Mouse (Mus musculus) liver, adult 2 months (tissue): ENCODE measurements around the gene Cd300lf. TPM values are rescaled to one million over a fixed set of nuclear protein-coding genes. Genes with fewer than 3 reads are reported as not detected.

Experiments
- DNase-seq: peaks from one replicate; pipeline ENCODE4 v3.0.0-alpha.2; 2011; ENCODE audit warnings: low read depth, low spot score; ENCODE audit errors: extremely low read depth
- H3K27ac ChIP-seq: fragments of 200-500 bp; replicated peaks from 2 replicates; pipeline ENCODE4 v1.5.1; 2012; ENCODE audit warnings: low read depth, mild to moderate bottlenecking, control low read depth, inconsistent platforms, low read length; ENCODE audit not compliant: insufficient read depth
- H3K27me3 ChIP-seq: fragments of 200-500 bp; 2 replicates; pipeline ENCODE4 v1.6.1; 2012; ENCODE audit warnings: mild to moderate bottlenecking, moderate library complexity, low read length, inconsistent platforms; ENCODE audit not compliant: control insufficient read depth, insufficient read depth
- H3K36me3 ChIP-seq: fragments of 200-500 bp; 2 replicates; pipeline ENCODE4 v1.6.1; 2012; ENCODE audit warnings: low read length, inconsistent platforms; ENCODE audit not compliant: control insufficient read depth, insufficient read depth
- H3K4me1 ChIP-seq: fragments of 200-500 bp; 2 replicates; pipeline ENCODE4 v1.6.1; 2011; ENCODE audit warnings: low read length; ENCODE audit not compliant: control insufficient read depth, insufficient read depth
- H3K4me3 ChIP-seq: fragments of 200-500 bp; 2 replicates; pipeline ENCODE4 v1.5.1; 2011; ENCODE audit warnings: low read depth, mild to moderate bottlenecking, control low read depth, low read length, moderate library complexity; ENCODE audit not compliant: insufficient read depth
- H3K79me2 ChIP-seq: fragments of 200-500 bp; 2 replicates; pipeline ENCODE4 v1.6.1; 2012; ENCODE audit warnings: inconsistent platforms, mild to moderate bottlenecking, low read length, moderate library complexity; ENCODE audit not compliant: control insufficient read depth, insufficient read depth
- H3K9ac ChIP-seq: fragments of 200-500 bp; 2 replicates; pipeline ENCODE4 v1.6.1; 2012; ENCODE audit warnings: low read depth, mild to moderate bottlenecking, control low read depth, inconsistent platforms, low read length
- CTCF ChIP-seq: fragments of 200-500 bp; IDR thresholded peaks from 2 replicates; pipeline ENCODE4 v1.5.1; 2011; ENCODE audit warnings: low read depth, low read length, control low read depth
- POLR2A ChIP-seq: fragments of 200-500 bp; IDR thresholded peaks from 2 replicates; pipeline ENCODE4 v1.6.1; 2011; ENCODE audit warnings: low read length, control low read depth; ENCODE audit not compliant: insufficient read depth; ENCODE audit errors: extremely low read depth
- WGBS: fragments of 180-500 bp; shearing (Covaris S2); methylation state at CpG from one replicate; pipeline ENCODE4 v1.1.7; 2018; 5-methylcytosine and 5-hydroxymethylcytosine counted together
- polyA plus RNA-seq: library from polyadenylated mRNA; depleted of rRNA; stranded (reverse); fragments of >200 nt; gene quantifications from 2 replicates; pipeline ENCODE4 v1.2.3, GENCODE M21; 2012
- total RNA-seq: library from RNA; depleted of rRNA; stranded (reverse); fragments of >200 nt; gene quantifications from 2 replicates; pipeline ENCODE4 v1.2.3, GENCODE M21; 2014

Cd300lf gene
- total and polyA plus RNA-seq, 2 experiments = 1.1 to 1.2 TPM

DNA sequence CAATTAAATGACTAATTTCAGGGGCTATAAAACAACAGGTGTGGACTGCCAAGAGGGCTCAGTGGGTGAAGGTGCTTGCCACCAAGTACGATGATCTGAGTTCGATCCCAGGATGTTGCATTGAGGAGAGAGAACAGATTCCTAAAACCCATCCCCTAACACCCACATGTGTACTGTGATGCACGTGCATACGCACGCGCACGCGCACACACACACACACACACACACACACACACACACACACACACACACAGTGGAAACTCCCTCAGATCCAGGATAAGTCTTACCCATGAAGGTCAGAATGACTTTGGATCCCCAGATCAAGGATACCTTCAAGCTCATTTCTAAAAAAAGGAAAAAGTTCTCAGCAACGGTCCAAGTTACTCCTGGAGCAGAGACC is 31.7 kb downstream of the Cd300lf start:
- Histone ChIP-seq H3K4me3 (no peak overlapping the region), H3K9ac (no peak overlapping the region), H3K36me3 (no peaks in the 10 kb centered on the region), H3K4me1 (no peaks in the 10 kb centered on the region), H3K79me2 (no peaks in the 10 kb centered on the region), H3K27ac (no peak overlapping the region), H3K27me3 (peaks cover 4% of the 10 kb centered on the region)
- no peak for DNase-seq
- no peak for TF ChIP-seq CTCF
- no peak for TF ChIP-seq POLR2A
- 95% methylated on average over 9 of the region's 9 CpGs for WGBS

DNA sequence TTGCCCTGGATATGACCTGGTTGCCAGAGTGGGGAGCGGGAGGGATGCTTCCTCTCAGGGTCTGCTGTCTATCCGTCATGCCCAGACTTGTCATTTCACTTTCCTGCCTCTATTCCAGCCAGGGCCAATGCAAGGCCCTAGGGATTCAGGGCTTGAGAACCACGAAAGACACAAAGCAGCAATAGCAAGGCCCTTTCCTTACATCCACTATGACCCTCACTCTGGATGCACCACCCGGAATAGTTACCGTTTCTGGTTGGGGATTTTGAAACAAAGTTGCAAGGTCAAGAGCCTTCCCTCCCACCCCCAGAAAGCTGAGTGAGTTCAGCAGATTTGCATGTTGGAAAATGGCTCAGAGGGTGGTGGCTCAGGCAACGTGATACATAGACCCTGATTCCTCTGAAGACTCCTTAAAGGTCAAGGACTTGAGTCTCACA is 32.2 kb downstream of the Cd300lf start:
- WGBS = 61% methylated on average over 6 of the region's 6 CpGs
- no peak overlapping the region for H3K9ac ChIP-seq
- TF ChIP-seq POLR2A (no peak), CTCF (no peak)
- H3K79me2 ChIP-seq = no peaks in the 10 kb centered on the region
- no peaks in the 10 kb centered on the region for H3K36me3 ChIP-seq
- no peak for DNase-seq
- no peaks in the 10 kb centered on the region for H3K4me1 ChIP-seq
- H3K4me3 ChIP-seq = no peak overlapping the region
- no peaks in the 10 kb centered on the region for H3K27me3 ChIP-seq
- no peak overlapping the region for H3K27ac ChIP-seq

DNA sequence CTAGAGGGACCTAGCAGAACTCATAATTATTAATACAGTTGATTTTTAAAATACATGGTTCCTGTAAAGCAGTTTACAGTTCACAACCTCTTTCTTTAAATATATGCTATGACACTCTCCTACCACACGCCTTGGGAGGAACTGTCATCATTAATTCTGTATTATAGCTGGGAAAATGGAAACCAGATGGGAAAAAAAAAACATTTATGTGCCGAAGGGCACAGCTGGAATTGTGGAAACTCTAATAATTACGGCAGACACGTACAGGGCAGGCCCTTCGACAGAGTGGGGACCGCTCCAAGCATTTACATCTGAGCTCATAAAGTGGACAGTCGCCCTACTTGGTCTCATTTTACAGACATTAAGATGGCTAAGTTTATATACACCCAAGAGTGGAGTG is 33.1 kb downstream of the Cd300lf start:
- WGBS = 88% methylated on average over 7 of the region's 7 CpGs
- DNase-seq = no peak

DNA sequence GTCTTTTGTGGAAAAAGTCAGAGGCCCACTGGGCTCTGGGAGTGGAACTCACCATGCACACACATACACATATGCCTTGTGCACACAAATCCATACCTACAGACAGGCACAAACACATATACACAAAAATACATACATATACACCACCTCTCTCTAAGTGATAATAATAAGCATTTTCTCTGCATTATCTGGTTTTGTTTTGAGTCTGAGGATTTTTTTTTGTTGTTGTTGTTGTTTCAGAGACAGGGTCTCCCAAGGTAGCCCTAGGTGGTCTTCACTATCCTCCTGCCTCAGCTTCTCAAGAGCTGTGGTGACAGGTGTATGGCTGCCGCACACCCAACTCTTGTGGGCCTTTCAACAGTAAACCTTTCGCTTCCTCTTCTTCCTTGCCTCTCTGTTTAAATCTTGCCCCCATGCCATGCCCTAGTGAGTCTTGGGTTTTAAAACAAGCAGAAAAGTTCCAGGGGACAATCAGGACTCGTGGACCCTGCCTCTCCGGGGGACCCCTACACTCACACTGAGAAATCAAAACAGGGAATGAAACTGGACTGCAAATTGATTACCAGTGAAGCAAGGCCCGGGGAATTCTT is 33.7 kb downstream of the Cd300lf start:
- Histone ChIP-seq H3K27ac (no peak overlapping the region), H3K4me1 (no peaks in the 10 kb centered on the region), H3K4me3 (no peak overlapping the region), H3K27me3 (no peaks in the 10 kb centered on the region), H3K9ac (no peak overlapping the region), H3K79me2 (no peaks in the 10 kb centered on the region), H3K36me3 (no peaks in the 10 kb centered on the region)
- 80% methylated on average over 5 of the region's 5 CpGs for WGBS
- DNase-seq = no peak
- no peak for TF ChIP-seq POLR2A
- TF ChIP-seq CTCF = no peak

More for the DNA sequence above, 33.1 kb downstream of the Cd300lf start:
- Histone ChIP-seq H3K4me1 (no peaks in the 10 kb centered on the region), H3K27ac (no peak overlapping the region), H3K27me3 (no peaks in the 10 kb centered on the region), H3K36me3 (no peaks in the 10 kb centered on the region), H3K9ac (no peak overlapping the region), H3K79me2 (no peaks in the 10 kb centered on the region), H3K4me3 (no peak overlapping the region)
- no peak for TF ChIP-seq CTCF
- TF ChIP-seq POLR2A = no peak

DNA sequence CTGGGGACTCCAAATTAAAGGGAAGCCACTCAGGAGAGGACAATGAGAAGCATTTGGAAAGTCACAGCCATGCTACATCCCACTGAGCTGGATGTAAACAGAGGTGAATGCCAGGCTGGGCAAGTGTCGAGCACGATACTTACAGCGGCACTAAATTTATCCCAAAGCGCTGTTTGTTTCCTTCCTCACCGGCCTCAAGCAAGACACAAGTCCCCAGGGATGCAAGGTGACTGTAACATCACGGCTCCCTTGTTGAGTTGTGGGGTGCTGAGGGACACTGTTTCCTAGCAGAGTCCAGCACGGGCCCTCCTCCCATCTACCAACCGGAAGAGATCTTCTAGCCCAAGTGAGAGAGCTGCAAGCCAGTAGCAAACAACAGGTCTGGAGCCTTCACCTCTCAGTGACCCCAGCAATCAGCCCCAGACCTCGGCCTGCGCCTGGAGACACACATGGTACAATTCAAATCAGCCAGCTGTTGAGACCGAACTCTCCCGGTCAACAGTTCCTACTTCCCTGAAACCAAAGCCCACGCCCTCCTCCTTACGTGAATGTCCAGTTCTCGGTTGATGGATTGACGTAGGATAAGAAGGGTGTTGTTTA is 34.5 kb downstream of the Cd300lf start:
- Histone ChIP-seq H3K36me3 (no peaks in the 10 kb centered on the region), H3K4me3 (no peak overlapping the region), H3K4me1 (no peaks in the 10 kb centered on the region), H3K27me3 (no peaks in the 10 kb centered on the region), H3K27ac (no peak overlapping the region), H3K79me2 (no peaks in the 10 kb centered on the region), H3K9ac (no peak overlapping the region)
- DNase-seq = no peak
- TF ChIP-seq CTCF (no peak), POLR2A (no peak)
- WGBS = 52% methylated on average over 16 of the region's 16 CpGs
